Mouse (Mus musculus) olfactory bulb, adult 2 months (tissue): ENCODE results near the gene Lsamp. TPM values are rescaled to one million over a fixed set of nuclear protein-coding genes. Genes with fewer than 3 reads are reported as not detected.

ENCODE experiments used
- H3K27ac ChIP-seq: fragments of 200-500 bp; 2 replicates; pipeline ENCODE4 v1.5.1; 2012; ENCODE audit warnings: low read depth, low read length; ENCODE audit not compliant: insufficient read depth
- H3K4me1 ChIP-seq: fragments of 200-500 bp; 2 replicates; pipeline ENCODE4 v1.6.1; 2012; ENCODE audit warnings: low read length; ENCODE audit not compliant: control insufficient read depth, insufficient read depth
- H3K4me3 ChIP-seq: fragments of 200-500 bp; 2 replicates; pipeline ENCODE4 v1.5.1; 2012; ENCODE audit warnings: mild to moderate bottlenecking, low read depth, low read length, moderate library complexity; ENCODE audit not compliant: insufficient read depth
- CTCF ChIP-seq: fragments of 200-500 bp; IDR thresholded peaks from 2 replicates; pipeline ENCODE4 v1.5.1; 2012; ENCODE audit warnings: low read depth, mild to moderate bottlenecking, low read length, moderate library complexity; ENCODE audit not compliant: insufficient read depth
- POLR2A ChIP-seq: fragments of 200-500 bp; IDR thresholded peaks from 2 replicates; pipeline ENCODE4 v1.6.1; 2012; ENCODE audit warnings: mild to moderate bottlenecking, low read depth, low read length, moderate library complexity; ENCODE audit not compliant: insufficient read depth
- WGBS: fragments of 180-500 bp; shearing (Covaris S2); methylation state at CpG from one replicate; pipeline ENCODE4 v1.1.7; 2018; 5-methylcytosine and 5-hydroxymethylcytosine counted together
- polyA plus RNA-seq: library from polyadenylated mRNA; stranded (reverse); fragments of >200 nt; gene quantifications from 2 replicates; pipeline ENCODE4 v1.2.4, GENCODE M21; 2012; ENCODE audit warnings: low replicate concordance; ENCODE audit not compliant: missing spikeins, insufficient read depth, insufficient read length

The Lsamp gene
- polyA plus RNA-seq, 1 experiment: 34.4 TPM

- Histone ChIP-seq H3K4me3 (no peak overlapping the region), H3K27ac (no peak overlapping the region), H3K4me1 (no peaks in the 10 kb centered on the region)
- no peak for TF ChIP-seq CTCF
- 100% methylated on average over 1 of the region's 1 CpGs for WGBS
Observed at GRCm38 (mm10) chr16:41384288-41384687, 1400.1 kb downstream of the Lsamp start.

DNA sequence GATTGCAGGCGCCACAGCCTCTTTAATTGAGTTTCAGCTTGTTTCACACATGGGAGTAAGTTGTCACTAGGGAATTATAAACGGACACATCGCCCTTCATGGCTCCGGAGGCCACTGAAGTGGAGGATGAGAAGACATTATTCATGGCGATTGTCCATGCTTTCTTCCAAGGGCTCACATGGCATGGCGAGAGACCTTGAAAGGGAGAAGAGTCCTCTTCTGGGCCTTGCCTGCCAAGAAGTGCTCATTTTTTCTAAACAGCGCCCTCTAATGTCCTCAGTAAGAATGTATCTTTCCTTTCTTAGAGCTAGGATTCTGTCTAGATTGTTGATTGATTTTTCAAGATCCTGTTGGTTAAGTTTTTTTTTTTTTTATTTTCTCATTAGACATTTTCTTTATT, 1424.7 kb downstream of the Lsamp start:
- no peak for TF ChIP-seq CTCF
- TF ChIP-seq POLR2A: no peak
- WGBS: 43% methylated on average over 7 of the region's 7 CpGs
- Histone ChIP-seq H3K4me1 (no peaks in the 10 kb centered on the region), H3K4me3 (no peak overlapping the region), H3K27ac (no peak overlapping the region)

- TF ChIP-seq CTCF (no peak), POLR2A (no peak)
- Histone ChIP-seq H3K4me3 (no peak overlapping the region), H3K4me1 (no peaks in the 10 kb centered on the region), H3K27ac (no peak overlapping the region)
- 92% methylated on average over 3 of the region's 3 CpGs for WGBS
Observed at GRCm38 (mm10) chr16:41410671-41411070, 1426.5 kb downstream of the Lsamp start.

- H3K27ac ChIP-seq: no peak overlapping the region
- no peak overlapping the region for H3K4me3 ChIP-seq
- no peaks in the 10 kb centered on the region for H3K4me1 ChIP-seq
- WGBS: 58% methylated on average over 5 of the region's 5 CpGs
- TF ChIP-seq CTCF (no peak), POLR2A (no peak)
Observed at GRCm38 (mm10) chr16:41417363-41417762, 1433.2 kb downstream of the Lsamp start.

GRCm38 (mm10) chr16:41467391-41467790, 1483.2 kb downstream of the Lsamp start:
- Histone ChIP-seq H3K4me1 (no peaks in the 10 kb centered on the region), H3K4me3 (no peak overlapping the region), H3K27ac (no peak overlapping the region)
- whole genome bisulfite sequencing: 75% methylated on average over 2 of the region's 2 CpGs
- TF ChIP-seq POLR2A (no peak), CTCF (no peak)

DNA sequence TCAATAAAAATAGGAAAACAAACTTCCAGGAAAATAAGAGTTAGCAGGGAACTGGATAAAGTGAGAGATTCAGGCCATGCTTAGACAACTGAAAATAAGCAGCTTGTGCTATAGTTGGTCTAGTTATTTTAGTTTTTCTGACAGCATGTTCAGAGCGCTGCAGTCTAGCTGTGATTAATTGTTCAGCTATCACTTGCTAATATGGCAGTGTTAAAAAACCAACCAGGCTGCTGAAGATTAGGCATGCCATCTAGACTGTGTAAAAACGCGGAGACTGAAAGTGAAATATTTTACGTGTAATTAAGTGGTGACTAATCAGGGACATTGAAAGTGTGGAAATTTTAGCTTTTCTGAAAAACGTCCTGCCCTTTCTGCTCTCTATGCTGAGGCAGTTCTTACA, 1494.5 kb downstream of the Lsamp start:
- no peak for TF ChIP-seq CTCF
- no peak for TF ChIP-seq POLR2A
- H3K4me1 ChIP-seq: no peaks in the 10 kb centered on the region
- no peak overlapping the region for H3K27ac ChIP-seq
- H3K4me3 ChIP-seq: no peak overlapping the region
- WGBS: 31% methylated on average over 5 of the region's 5 CpGs

- 96% methylated on average over 1 of the region's 1 CpGs for WGBS
- Histone ChIP-seq H3K4me1 (no peaks in the 10 kb centered on the region), H3K27ac (no peak overlapping the region), H3K4me3 (no peak overlapping the region)
- no peak for TF ChIP-seq POLR2A
- TF ChIP-seq CTCF: no peak
Observed at GRCm38 (mm10) chr16:41481832-41482231, 1497.7 kb downstream of the Lsamp start.

- no peak overlapping the region for H3K4me3 ChIP-seq
- no peaks in the 10 kb centered on the region for H3K4me1 ChIP-seq
- WGBS: 42% methylated on average over 6 of the region's 6 CpGs
- TF ChIP-seq CTCF (no peak), POLR2A (no peak)
- H3K27ac ChIP-seq: no peak overlapping the region
Observed at GRCm38 (mm10) chr16:41510915-41511552, 1526.9 kb downstream of the Lsamp start.

GRCm38 (mm10) chr16:41521566-41521965, 1537.4 kb downstream of the Lsamp start:
- Histone ChIP-seq H3K27ac (no peak overlapping the region), H3K4me3 (no peak overlapping the region), H3K4me1 (no peaks in the 10 kb centered on the region)
- TF ChIP-seq CTCF: no peak
- TF ChIP-seq POLR2A: no peak
- 79% methylated on average over 4 of the region's 4 CpGs for WGBS

- Histone ChIP-seq H3K4me3 (no peak overlapping the region), H3K4me1 (no peaks in the 10 kb centered on the region), H3K27ac (no peak overlapping the region)
- TF ChIP-seq POLR2A: no peak
- no peak for TF ChIP-seq CTCF
- 10% methylated on average over 10 of the region's 10 CpGs for WGBS
Observed at GRCm38 (mm10) chr16:41524266-41524665, 1540.1 kb downstream of the Lsamp start.
